Mouse (Mus musculus) cerebellum, adult 2 months (tissue): ENCODE results near the gene Hdac9. TPM values are rescaled to one million over a fixed set of nuclear protein-coding genes. Genes with fewer than 3 reads are reported as not detected.

ENCODE experiments used
- DNase-seq, 2 experiments: peaks; one replicate each; pipeline ENCODE4 v3.0.0; 2021
- H3K27ac ChIP-seq: fragments of 200-500 bp; 2 replicates; pipeline ENCODE4 v1.5.1; 2012; ENCODE audit warnings: low read length, control low read depth, inconsistent platforms; ENCODE audit not compliant: insufficient read depth
- H3K27me3 ChIP-seq: fragments of 200-500 bp; 2 replicates; pipeline ENCODE4 v1.6.1; 2012; ENCODE audit warnings: inconsistent platforms, mild to moderate bottlenecking, low read length, moderate library complexity; ENCODE audit not compliant: control insufficient read depth, insufficient read depth
- H3K4me1 ChIP-seq: fragments of 200-500 bp; 2 replicates; pipeline ENCODE4 v1.6.1; 2011; ENCODE audit warnings: low read length; ENCODE audit not compliant: control insufficient read depth, insufficient read depth
- H3K4me3 ChIP-seq: fragments of 200-500 bp; replicated peaks from 2 replicates; pipeline ENCODE3; 2011; ENCODE audit warnings: mild to moderate bottlenecking, low read depth, low read length, control low read depth; ENCODE audit not compliant: insufficient read depth
- CTCF ChIP-seq: fragments of 200-500 bp; IDR thresholded peaks from 2 replicates; pipeline ENCODE4 v1.5.1; 2011; ENCODE audit warnings: low read depth, mild to moderate bottlenecking, control low read depth, low read length, moderate library complexity, borderline replicate concordance; ENCODE audit not compliant: insufficient read depth
- POLR2A ChIP-seq: fragments of 200-500 bp; IDR thresholded peaks from 2 replicates; pipeline ENCODE4 v1.6.1; 2011; ENCODE audit warnings: low read length, control low read depth, borderline replicate concordance; ENCODE audit not compliant: insufficient read depth
- WGBS: fragments of 180-500 bp; shearing (Covaris S2); methylation state at CpG from one replicate; pipeline ENCODE4 v1.1.7; 2018; 5-methylcytosine and 5-hydroxymethylcytosine counted together
- polyA plus RNA-seq: library from polyadenylated mRNA; depleted of rRNA; stranded (reverse); fragments of >200 nt; gene quantifications from 2 replicates; pipeline ENCODE4 v1.2.3, GENCODE M21; 2012

Gene Hdac9
- polyA plus RNA-seq, 1 experiment: 9.3 TPM

- DNase-seq: no peak
- WGBS: 60% methylated on average over 9 of the region's 9 CpGs
- Histone ChIP-seq H3K27ac (no peak overlapping the region), H3K4me3 (no peak overlapping the region), H3K27me3 (no peaks in the 10 kb centered on the region), H3K4me1 (no peaks in the 10 kb centered on the region)
- TF ChIP-seq CTCF: no peak
- no peak for TF ChIP-seq POLR2A
Measured at GRCm38 (mm10) chr12:34220051-34220926, 696.6 kb downstream of the Hdac9 start.

GRCm38 (mm10) chr12:34218561-34218960 is 698.3 kb downstream of the Hdac9 start:
- no peak for DNase-seq
- TF ChIP-seq CTCF: no peak
- TF ChIP-seq POLR2A: no peak
- H3K27ac ChIP-seq: no peak overlapping the region
- H3K4me1 ChIP-seq: no peaks in the 10 kb centered on the region
- no peaks in the 10 kb centered on the region for H3K27me3 ChIP-seq
- WGBS: 96% methylated on average over 2 of the region's 2 CpGs
- no peak overlapping the region for H3K4me3 ChIP-seq

- WGBS: 65% methylated on average over 17 of the region's 17 CpGs
- Histone ChIP-seq H3K27me3 (no peaks in the 10 kb centered on the region), H3K4me1 (no peaks in the 10 kb centered on the region), H3K27ac (no peak overlapping the region), H3K4me3 (no peak overlapping the region)
- no peak for DNase-seq
- TF ChIP-seq CTCF: no peak
- TF ChIP-seq POLR2A: no peak
Measured at GRCm38 (mm10) chr12:34215023-34216020, 701.6 kb downstream of the Hdac9 start.

GRCm38 (mm10) chr12:34212162-34212561 is 704.7 kb downstream of the Hdac9 start:
- H3K27ac ChIP-seq: no peak overlapping the region
- no peaks in the 10 kb centered on the region for H3K27me3 ChIP-seq
- DNase-seq: no peak
- WGBS: 82% methylated on average over 3 of the region's 3 CpGs
- H3K4me1 ChIP-seq: no peaks in the 10 kb centered on the region
- H3K4me3 ChIP-seq: no peak overlapping the region
- TF ChIP-seq POLR2A: no peak
- no peak for TF ChIP-seq CTCF

- H3K27me3 ChIP-seq: no peaks in the 10 kb centered on the region
- no peak for TF ChIP-seq CTCF
- no peak for TF ChIP-seq POLR2A
- WGBS: 82% methylated on average over 3 of the region's 3 CpGs
- DNase-seq: no peak
- H3K4me1 ChIP-seq: no peaks in the 10 kb centered on the region
- no peak overlapping the region for H3K4me3 ChIP-seq
- H3K27ac ChIP-seq: no peak overlapping the region
Measured at GRCm38 (mm10) chr12:34201471-34201870, 715.4 kb downstream of the Hdac9 start.

- 90% methylated on average over 4 of the region's 4 CpGs for WGBS
- DNase-seq: no peak
- no peaks in the 10 kb centered on the region for H3K27me3 ChIP-seq
Measured at GRCm38 (mm10) chr12:34200030-34200446, 716.9 kb downstream of the Hdac9 start.

GRCm38 (mm10) chr12:34195155-34195828 is 721.6 kb downstream of the Hdac9 start:
- Histone ChIP-seq H3K27me3 (no peaks in the 10 kb centered on the region), H3K4me3 (no peak overlapping the region), H3K27ac (no peak overlapping the region), H3K4me1 (no peaks in the 10 kb centered on the region)
- TF ChIP-seq POLR2A (no peak), CTCF (no peak)
- no peak for DNase-seq

More at GRCm38 (mm10) chr12:34200030-34200446, 716.9 kb downstream of the Hdac9 start:
- Histone ChIP-seq H3K4me1 (no peaks in the 10 kb centered on the region), H3K27ac (no peak overlapping the region), H3K4me3 (no peak overlapping the region)
- TF ChIP-seq POLR2A (no peak), CTCF (no peak)
